Mouse (Mus musculus): Measurements from ENCODE around the gene Smyd2. TPM values are rescaled to one million over a fixed set of nuclear protein-coding genes. Genes with fewer than 3 reads are reported as not detected.
A peak's percentile ranks its signal among the peaks of the same experiment; 100 is the strongest.

Gene Smyd2
- polyA plus RNA-seq, 1 experiment from 2014 or later: 96.4 TPM

DNA sequence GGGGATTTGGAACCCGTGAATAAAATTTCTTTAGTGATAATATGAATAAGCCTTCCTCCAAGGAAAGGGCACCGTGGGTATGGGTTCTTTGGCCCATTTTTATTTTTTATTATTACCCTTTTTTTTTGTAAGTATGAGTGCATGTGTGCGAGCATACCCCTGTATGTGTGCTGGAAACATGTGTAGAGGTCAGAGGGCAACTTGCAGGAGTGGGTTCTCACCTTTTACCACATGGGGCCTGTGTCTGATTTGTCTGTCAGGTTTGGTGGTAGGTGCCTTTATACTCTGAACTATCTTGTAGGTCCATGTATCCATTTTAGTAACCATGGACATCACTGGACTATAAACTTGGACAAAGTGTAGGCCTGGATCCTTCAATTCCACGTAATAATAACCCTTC, 994 bp upstream of the Smyd2 start:
- Histone ChIP-seq H3K9me3 (ENCODE audit: control insufficient read depth, low read depth, low read length) (no peaks in the 10 kb centered on the region), H3K27me3 (ENCODE audit: control insufficient read depth, insufficient read depth, low read length) (no peaks in the 10 kb centered on the region), H3K36me3 (ENCODE audit: control insufficient read depth, insufficient read depth, low read length) (no peaks in the 10 kb centered on the region), H3K4me2 (replicated peaks; ENCODE audit: low read depth, low read length) (no peak overlapping the region), H3K4me1 (ENCODE audit: control insufficient read depth, insufficient read depth, low read length) (peaks cover 8% of the 10 kb centered on the region; the same call in 1 of the 2 replicates), H3K4me3 (ENCODE audit: low read depth, low read length) (no peak overlapping the region), H3K27ac (ENCODE audit: low read length) (no peak overlapping the region), H3K9ac (replicated peaks; ENCODE audit: low read depth, low read length) (no peak overlapping the region)
- ATAC-seq (ENCODE audit: insufficient number of reproducible peaks, insufficient read depth, low FRiP score, low read depth): no peak
- WGBS: 91% methylated on average over 4 of the region's 4 CpGs

DNA sequence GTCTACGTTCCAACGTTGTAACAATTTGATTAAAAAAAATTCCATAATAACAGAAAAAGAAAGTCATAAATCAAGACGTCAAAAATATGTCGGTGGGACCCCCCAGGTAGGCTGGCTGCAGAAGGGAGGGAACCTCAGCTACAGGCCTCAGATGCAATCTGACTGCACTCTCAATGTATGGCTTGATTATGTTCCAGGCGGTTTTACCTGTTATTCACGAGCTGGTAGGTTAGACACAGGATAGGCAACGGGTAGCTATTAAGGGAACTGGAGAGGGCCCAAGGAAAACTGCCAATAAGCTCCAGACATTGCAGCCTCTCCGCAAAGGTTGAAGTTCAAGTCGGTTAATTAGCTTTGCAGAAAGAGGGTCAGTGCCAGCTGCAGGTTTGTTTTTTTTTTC, 558 bp upstream of the Smyd2 start:
- Histone ChIP-seq H3K27ac (ENCODE audit: low read length) (no peak overlapping the region), H3K4me2 (replicated peaks; ENCODE audit: low read depth, low read length) (peak overlapping the region; percentile 75), H3K27me3 (ENCODE audit: control insufficient read depth, insufficient read depth, low read length) (no peaks in the 10 kb centered on the region), H3K9me3 (ENCODE audit: control insufficient read depth, low read depth, low read length) (no peaks in the 10 kb centered on the region), H3K9ac (replicated peaks; ENCODE audit: low read depth, low read length) (peak overlapping the region; percentile 86), H3K4me3 (ENCODE audit: low read depth, low read length) (peak overlapping the region; percentile 68), H3K36me3 (ENCODE audit: control insufficient read depth, insufficient read depth, low read length) (no peaks in the 10 kb centered on the region), H3K4me1 (ENCODE audit: control insufficient read depth, insufficient read depth, low read length) (peaks cover 8% of the 10 kb centered on the region; the same call in 1 of the 2 replicates)
- WGBS: 19% methylated on average over 9 of the region's 9 CpGs
- ATAC-seq (ENCODE audit: insufficient number of reproducible peaks, insufficient read depth, low FRiP score, low read depth): no peak

DNA sequence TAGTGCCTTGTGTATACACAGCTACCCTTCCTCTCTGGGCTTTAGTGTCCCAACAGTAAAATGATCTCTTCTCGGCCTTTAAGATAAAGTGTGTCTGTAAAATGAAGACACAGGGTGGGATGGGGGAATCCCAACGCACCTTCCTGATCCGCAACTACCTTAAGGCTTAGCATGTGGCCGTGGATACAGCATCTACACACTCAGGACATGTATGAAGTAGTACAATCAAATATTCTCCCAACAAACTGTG, 670 bp downstream of the Smyd2 start:
- peaks cover 8% of the 10 kb centered on the region; the same call in 1 of the 2 replicates for H3K4me1 ChIP-seq (ENCODE audit: control insufficient read depth, insufficient read depth, low read length)
- H3K27ac ChIP-seq (ENCODE audit: low read length): no peak overlapping the region; the same call in 1 of the 2 replicates
- H3K9me3 ChIP-seq (ENCODE audit: control insufficient read depth, low read depth, low read length): no peaks in the 10 kb centered on the region
- peak overlapping the region; percentile 86 for H3K9ac ChIP-seq (replicated peaks; ENCODE audit: low read depth, low read length)
- H3K4me2 ChIP-seq (replicated peaks; ENCODE audit: low read depth, low read length): peak overlapping the region; percentile 75
- no peaks in the 10 kb centered on the region for H3K27me3 ChIP-seq (ENCODE audit: control insufficient read depth, insufficient read depth, low read length)
- 4% methylated on average over 4 of the region's 4 CpGs for WGBS
- no peaks in the 10 kb centered on the region for H3K36me3 ChIP-seq (ENCODE audit: control insufficient read depth, insufficient read depth, low read length)
- 0 out of 2 replicates have a peak, but pooled peaks have one; percentile 4 for ATAC-seq (ENCODE audit: insufficient number of reproducible peaks, insufficient read depth, low FRiP score, low read depth)
- peak overlapping the region; percentile 68 for H3K4me3 ChIP-seq (ENCODE audit: low read depth, low read length)

DNA sequence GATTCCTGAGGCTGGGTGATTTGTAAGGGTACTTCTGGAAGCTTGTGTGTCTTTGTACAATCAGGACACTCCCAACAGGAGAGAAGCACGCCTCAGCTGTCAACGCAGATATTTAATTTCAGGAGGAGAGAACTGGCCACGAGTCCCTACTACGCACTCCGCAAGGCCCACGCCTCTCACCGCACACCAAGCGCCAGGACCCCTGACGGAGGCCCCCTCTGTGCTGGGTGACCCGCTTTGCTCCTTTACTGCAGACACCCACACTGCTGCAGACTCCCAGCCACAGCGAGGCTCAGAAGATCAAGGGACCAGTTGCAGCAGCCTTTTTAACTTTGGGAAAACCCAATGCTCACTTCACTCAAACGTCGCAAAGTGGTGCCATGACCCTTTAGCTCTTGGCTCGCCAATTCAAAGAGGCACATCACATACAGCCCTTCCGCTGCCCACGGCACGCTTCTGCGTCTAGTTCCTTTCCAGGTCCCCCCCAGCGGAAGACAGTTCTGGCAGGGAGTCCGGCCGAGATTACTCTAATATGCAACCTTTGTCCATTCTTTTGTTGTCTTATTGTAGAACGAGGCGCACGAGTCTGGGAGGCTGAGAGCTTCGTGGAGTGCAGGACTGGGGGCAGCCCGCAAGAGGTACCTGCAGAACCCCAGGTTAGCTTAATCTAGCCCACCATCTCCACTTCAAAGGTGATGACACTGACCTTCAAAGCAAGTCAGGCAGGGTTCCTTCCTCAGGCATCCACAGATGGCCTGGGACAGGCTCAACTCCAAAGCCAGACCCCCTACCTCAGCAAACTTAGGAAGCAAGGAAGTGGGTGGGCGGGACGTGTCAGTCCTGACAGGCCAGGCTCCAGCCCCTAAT, 1.2 kb downstream of the Smyd2 start:
- 33% methylated on average over 28 of the region's 28 CpGs for WGBS
- Histone ChIP-seq H3K9me3 (ENCODE audit: control insufficient read depth, low read depth, low read length) (no peaks in the 10 kb centered on the region), H3K4me3 (ENCODE audit: low read depth, low read length) (peak overlapping the region; percentile 68), H3K27ac (ENCODE audit: low read length) (no peak overlapping the region; the same call in 1 of the 2 replicates), H3K4me2 (replicated peaks; ENCODE audit: low read depth, low read length) (peak overlapping the region; percentile 75), H3K36me3 (ENCODE audit: control insufficient read depth, insufficient read depth, low read length) (no peaks in the 10 kb centered on the region), H3K9ac (replicated peaks; ENCODE audit: low read depth, low read length) (peak overlapping the region; percentile 86; the same call in 1 of the 2 replicates), H3K4me1 (ENCODE audit: control insufficient read depth, insufficient read depth, low read length) (peaks cover 8% of the 10 kb centered on the region; the same call in 1 of the 2 replicates), H3K27me3 (ENCODE audit: control insufficient read depth, insufficient read depth, low read length) (no peaks in the 10 kb centered on the region)
- ATAC-seq (ENCODE audit: insufficient number of reproducible peaks, insufficient read depth, low FRiP score, low read depth): no peak

DNA sequence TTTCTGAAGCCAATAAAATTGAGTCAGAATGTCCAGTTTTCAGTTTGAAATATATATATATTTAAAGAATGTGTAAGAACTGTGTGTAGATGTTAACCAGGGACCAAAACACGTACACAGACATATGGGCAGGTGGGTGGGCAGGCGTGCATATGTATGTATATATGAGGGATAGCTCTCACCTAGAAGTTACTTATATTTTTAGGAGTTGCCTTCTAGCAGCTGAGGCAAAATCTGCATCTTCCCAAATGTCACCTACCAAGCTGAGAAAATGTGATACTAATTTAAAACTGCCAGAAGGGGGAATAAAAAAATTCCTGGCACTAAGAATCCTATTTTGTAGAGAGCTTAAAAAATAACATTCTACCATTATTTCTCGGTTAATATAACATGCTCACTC, 2.4 kb downstream of the Smyd2 start:
- Histone ChIP-seq H3K27ac (ENCODE audit: low read length) (no peak overlapping the region), H3K4me2 (replicated peaks; ENCODE audit: low read depth, low read length) (no peak overlapping the region), H3K36me3 (ENCODE audit: control insufficient read depth, insufficient read depth, low read length) (no peaks in the 10 kb centered on the region), H3K9me3 (ENCODE audit: control insufficient read depth, low read depth, low read length) (no peaks in the 10 kb centered on the region), H3K4me3 (ENCODE audit: low read depth, low read length) (no peak overlapping the region), H3K9ac (replicated peaks; ENCODE audit: low read depth, low read length) (no peak overlapping the region), H3K4me1 (ENCODE audit: control insufficient read depth, insufficient read depth, low read length) (peaks cover 8% of the 10 kb centered on the region; the same call in 1 of the 2 replicates), H3K27me3 (ENCODE audit: control insufficient read depth, insufficient read depth, low read length) (no peaks in the 10 kb centered on the region)
- ATAC-seq (ENCODE audit: insufficient number of reproducible peaks, insufficient read depth, low FRiP score, low read depth): no peak
- whole genome bisulfite sequencing: 87% methylated on average over 3 of the region's 3 CpGs

DNA sequence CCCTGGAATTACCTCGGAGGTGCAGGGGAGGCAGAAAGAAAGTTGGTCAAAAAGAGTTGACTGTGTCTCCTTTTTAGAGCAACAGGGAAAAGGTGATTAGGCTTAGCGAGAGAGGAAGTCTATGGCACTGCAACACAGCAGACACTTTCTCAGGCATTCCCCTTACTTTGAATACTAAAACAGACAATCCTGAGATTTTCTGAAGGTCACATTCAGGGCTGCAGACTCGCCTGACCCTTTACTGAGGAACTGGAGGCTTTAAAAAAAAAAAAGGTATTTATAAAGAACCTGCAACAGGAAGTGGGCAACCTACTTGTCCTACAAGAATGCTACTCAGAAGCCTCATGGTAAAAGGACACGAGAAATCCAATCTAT, 5.0 kb downstream of the Smyd2 start:
- H3K9me3 ChIP-seq (ENCODE audit: control insufficient read depth, low read depth, low read length): no peaks in the 10 kb centered on the region
- peaks cover 8% of the 10 kb centered on the region; the same call in 1 of the 2 replicates for H3K4me1 ChIP-seq (ENCODE audit: control insufficient read depth, insufficient read depth, low read length)
- peaks cover 4% of the 10 kb centered on the region for H3K36me3 ChIP-seq (ENCODE audit: control insufficient read depth, insufficient read depth, low read length)
- H3K27ac ChIP-seq (ENCODE audit: low read length): no peak overlapping the region
- ATAC-seq (ENCODE audit: insufficient number of reproducible peaks, insufficient read depth, low FRiP score, low read depth): no peak
- no peak overlapping the region for H3K9ac ChIP-seq (replicated peaks; ENCODE audit: low read depth, low read length)
- no peak overlapping the region for H3K4me2 ChIP-seq (replicated peaks; ENCODE audit: low read depth, low read length)
- no peak overlapping the region for H3K4me3 ChIP-seq (ENCODE audit: low read depth, low read length)
- WGBS: 57% methylated on average over 4 of the region's 4 CpGs
- no peaks in the 10 kb centered on the region for H3K27me3 ChIP-seq (ENCODE audit: control insufficient read depth, insufficient read depth, low read length)

DNA sequence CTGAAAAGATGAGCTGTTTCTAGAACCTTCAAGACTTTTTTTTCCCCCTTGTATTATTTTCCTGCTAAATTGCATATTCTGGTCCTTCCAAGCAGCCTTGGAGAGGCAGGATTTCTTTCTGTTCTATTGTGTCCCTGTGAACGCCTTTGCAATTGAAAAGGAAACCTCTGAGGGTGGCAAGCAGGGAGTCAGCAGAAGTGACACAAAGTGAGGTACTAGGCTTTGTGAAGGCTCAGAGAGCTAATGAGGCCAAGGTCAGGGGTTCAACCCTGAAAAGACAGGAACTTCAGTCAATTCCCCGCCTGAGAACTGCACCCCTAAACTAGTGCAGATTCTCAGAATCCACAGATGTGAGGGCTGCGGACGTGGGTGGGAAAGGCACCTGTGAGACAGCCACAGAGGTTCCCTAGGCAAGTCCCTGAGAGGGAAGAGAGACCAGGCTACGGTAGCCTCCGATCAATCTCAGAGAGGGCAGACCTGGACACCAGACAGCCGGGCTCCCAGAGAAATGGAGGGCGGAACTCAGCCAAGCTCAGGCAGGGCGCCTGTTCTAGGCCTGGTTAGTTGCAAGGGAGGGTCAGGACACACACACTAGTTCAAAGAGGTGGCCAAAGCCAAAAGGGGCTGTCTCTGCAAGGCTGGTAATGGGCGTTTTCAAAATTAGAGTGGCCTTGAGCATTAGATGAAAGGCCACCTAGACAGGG, 5.6 kb downstream of the Smyd2 start:
- no peak overlapping the region for H3K4me3 ChIP-seq (ENCODE audit: low read depth, low read length)
- no peak overlapping the region for H3K4me2 ChIP-seq (replicated peaks; ENCODE audit: low read depth, low read length)
- no peak overlapping the region for H3K27ac ChIP-seq (ENCODE audit: low read length)
- H3K4me1 ChIP-seq (ENCODE audit: control insufficient read depth, insufficient read depth, low read length): peaks cover 8% of the 10 kb centered on the region; the same call in 1 of the 2 replicates
- H3K27me3 ChIP-seq (ENCODE audit: control insufficient read depth, insufficient read depth, low read length): no peaks in the 10 kb centered on the region
- H3K36me3 ChIP-seq (ENCODE audit: control insufficient read depth, insufficient read depth, low read length): peaks cover 4% of the 10 kb centered on the region
- H3K9me3 ChIP-seq (ENCODE audit: control insufficient read depth, low read depth, low read length): no peaks in the 10 kb centered on the region
- H3K9ac ChIP-seq (replicated peaks; ENCODE audit: low read depth, low read length): no peak overlapping the region
- no peak for ATAC-seq (ENCODE audit: insufficient number of reproducible peaks, insufficient read depth, low FRiP score, low read depth)
- WGBS: 60% methylated on average over 10 of the region's 10 CpGs

DNA sequence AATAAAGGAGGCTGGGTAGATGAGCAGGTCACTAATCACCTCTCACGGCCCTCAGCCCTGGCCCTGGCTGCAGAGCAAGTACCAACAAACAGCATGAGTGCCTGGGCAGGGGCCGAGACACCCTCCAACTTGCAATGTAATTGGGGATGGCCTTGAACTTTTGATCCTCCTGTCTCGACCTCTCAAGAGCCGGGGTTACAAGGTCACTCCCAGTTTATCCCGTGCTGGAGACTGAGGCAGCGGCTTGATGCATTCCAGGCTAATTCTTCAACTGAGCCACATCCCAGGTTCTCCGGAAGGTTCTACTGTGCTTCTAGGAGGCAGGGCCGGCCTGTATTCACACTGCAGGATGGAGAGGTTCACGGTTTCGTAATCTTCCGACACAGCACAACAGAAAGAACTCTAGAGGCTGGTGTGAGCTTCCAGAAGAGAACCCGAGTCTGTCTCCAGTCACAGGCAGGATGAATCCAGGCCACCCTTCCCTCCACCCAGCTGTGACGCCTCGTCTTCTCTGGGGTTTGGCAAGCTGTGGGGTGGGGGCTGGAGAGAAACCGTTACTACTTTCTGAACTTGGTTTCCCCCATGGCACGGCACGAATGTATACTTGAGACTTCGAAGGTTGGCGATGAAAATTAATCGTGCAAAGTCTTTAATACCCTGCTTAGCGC, 8.9 kb downstream of the Smyd2 start:
- H3K27ac ChIP-seq (ENCODE audit: low read length): no peak overlapping the region
- H3K4me3 ChIP-seq (ENCODE audit: low read depth, low read length): no peak overlapping the region
- 0 out of 2 replicates have a peak overlapping the region, but pooled peaks have one; percentile 0 for H3K9ac ChIP-seq (replicated peaks; ENCODE audit: low read depth, low read length)
- H3K4me2 ChIP-seq (replicated peaks; ENCODE audit: low read depth, low read length): no peak overlapping the region
- H3K27me3 ChIP-seq (ENCODE audit: control insufficient read depth, insufficient read depth, low read length): no peaks in the 10 kb centered on the region
- no peak for ATAC-seq (ENCODE audit: insufficient number of reproducible peaks, insufficient read depth, low FRiP score, low read depth)
- peaks cover 4% of the 10 kb centered on the region for H3K36me3 ChIP-seq (ENCODE audit: control insufficient read depth, insufficient read depth, low read length)
- WGBS: 83% methylated on average over 21 of the region's 21 CpGs
- H3K4me1 ChIP-seq (ENCODE audit: control insufficient read depth, insufficient read depth, low read length): peaks cover 8% of the 10 kb centered on the region
- no peaks in the 10 kb centered on the region for H3K9me3 ChIP-seq (ENCODE audit: control insufficient read depth, low read depth, low read length)
